Mouse (Mus musculus) liver, embryonic 16.5 days (tissue): Measurements from ENCODE around the gene Psen1. TPM values are rescaled to one million over a fixed set of nuclear protein-coding genes. Genes with fewer than 3 reads are reported as not detected.

Experiments used
- ATAC-seq: fragments of 200-750 bp; cut with Nextera tagmentation; 2 replicates; pipeline ENCODE4 v1.8.0; 2017; ENCODE audit warnings: low read depth, mild to moderate bottlenecking, moderate number of reproducible peaks, moderate library complexity
- H3K27ac ChIP-seq: fragments of 300-500 bp; sonication (generic); 2 replicates; pipeline ENCODE4 v1.5.1; 2014; ENCODE audit warnings: mild to moderate bottlenecking, low read length
- H3K27me3 ChIP-seq: fragments of 300-500 bp; sonication (generic); 2 replicates; pipeline ENCODE4 v1.6.1; 2014; ENCODE audit warnings: low read depth, low read length, mixed read lengths; ENCODE audit not compliant: control insufficient read depth, insufficient read depth
- H3K36me3 ChIP-seq: fragments of 300-500 bp; sonication (generic); 2 replicates; pipeline ENCODE4 v1.6.1; 2014; ENCODE audit warnings: mild to moderate bottlenecking; ENCODE audit not compliant: control insufficient read depth, insufficient read depth
- H3K4me1 ChIP-seq: fragments of 300-500 bp; sonication (generic); 2 replicates; pipeline ENCODE4 v1.6.1; 2014; ENCODE audit warnings: low read depth, low read length, mixed read lengths; ENCODE audit not compliant: control insufficient read depth
- H3K4me2 ChIP-seq: fragments of 300-500 bp; sonication (generic); 2 replicates; pipeline ENCODE4 v1.6.1; 2014; ENCODE audit warnings: low read depth, low read length, mixed read lengths
- H3K4me3 ChIP-seq: fragments of 300-500 bp; sonication (generic); 2 replicates; pipeline ENCODE4 v1.5.1; 2014; ENCODE audit warnings: low read depth, mild to moderate bottlenecking, low read length
- H3K9ac ChIP-seq: fragments of 300-500 bp; sonication (generic); 2 replicates; pipeline ENCODE4 v1.6.1; 2014; ENCODE audit warnings: low read depth, low read length
- H3K9me3 ChIP-seq: fragments of 300-500 bp; sonication (generic); replicated peaks from 2 replicates; pipeline ENCODE4 v1.6.1; 2016; ENCODE audit warnings: low read length; ENCODE audit not compliant: control insufficient read depth
- WGBS: fragments of 180-500 bp; shearing (Covaris S2); extraction: QIAGEN DNeasy Blood & Tissue Kit; methylation state at CpG from one replicate; pipeline ENCODE4 v1.1.7; 2014; ENCODE audit not compliant: insufficient replicate concordance; 5-methylcytosine and 5-hydroxymethylcytosine counted together
- polyA plus RNA-seq: library from polyadenylated mRNA; unstranded; fragments of >200 nt; fragmentation: Nextera tagmentation; extraction: Ambion mirVana; gene quantifications from 2 replicates; pipeline ENCODE4 v1.2.1, GENCODE M21; 2015

Psen1 gene
- polyA plus RNA-seq, 1 experiment from 2014 or later = 22.5 TPM

DNA sequence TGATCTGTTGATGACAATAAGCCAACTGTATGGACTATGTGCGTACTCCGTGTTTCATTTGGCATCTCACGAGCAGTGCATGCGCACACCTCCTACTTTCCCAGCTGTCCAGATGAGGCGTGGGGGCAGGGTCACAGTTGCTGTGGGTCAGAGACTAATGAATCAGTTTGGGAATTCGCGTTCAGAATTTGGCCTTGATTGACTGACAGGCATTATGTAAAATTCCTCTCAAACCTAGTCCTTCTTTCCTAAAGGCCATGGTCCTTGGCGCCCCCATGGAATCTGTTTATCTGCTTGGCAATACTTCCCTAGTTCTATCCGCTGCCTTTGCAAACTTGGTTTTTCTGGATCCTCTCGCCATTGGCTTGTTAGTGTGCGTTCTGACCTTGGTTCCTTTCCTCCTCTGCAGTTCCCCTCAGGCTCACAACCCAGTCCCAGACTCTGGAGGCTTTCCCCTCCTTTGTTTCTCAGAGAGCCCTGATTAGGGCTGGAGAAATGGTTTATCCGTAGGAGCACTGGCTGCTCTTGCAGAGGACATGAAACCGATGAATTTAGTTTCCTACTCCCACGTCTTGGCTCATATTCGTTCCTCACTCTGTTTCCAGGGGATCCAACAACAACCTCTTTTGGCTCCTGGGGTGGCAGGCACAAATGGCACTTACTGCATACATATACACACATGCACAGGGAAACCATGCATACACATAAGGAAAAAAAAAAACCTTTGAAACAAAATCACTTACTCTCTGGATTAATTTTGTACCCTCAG is 28.6 kb downstream of the Psen1 start:
- ATAC-seq = no peak
- WGBS = 84% methylated on average over 15 of the region's 15 CpGs
- peaks cover 7% of the 10 kb centered on the region for H3K36me3 ChIP-seq

GRCm38 (mm10) chr12:83719431-83719830 is 31.5 kb downstream of the Psen1 start:
- no peak overlapping the region for H3K4me2 ChIP-seq
- H3K4me3 ChIP-seq = no peak overlapping the region
- no peaks in the 10 kb centered on the region for H3K27me3 ChIP-seq
- peaks cover 12% of the 10 kb centered on the region for H3K36me3 ChIP-seq
- ATAC-seq = no peak
- no peaks in the 10 kb centered on the region for H3K4me1 ChIP-seq
- H3K9me3 ChIP-seq = no peaks in the 10 kb centered on the region
- H3K27ac ChIP-seq = no peak overlapping the region
- WGBS = 92% methylated on average over 1 of the region's 1 CpGs
- H3K9ac ChIP-seq = no peak overlapping the region

More for the DNA sequence above, 28.6 kb downstream of the Psen1 start:
- no peak overlapping the region for H3K27ac ChIP-seq
- H3K4me2 ChIP-seq = no peak overlapping the region
- H3K9ac ChIP-seq = no peak overlapping the region
- no peaks in the 10 kb centered on the region for H3K4me1 ChIP-seq
- no peaks in the 10 kb centered on the region for H3K27me3 ChIP-seq
- no peaks in the 10 kb centered on the region for H3K9me3 ChIP-seq
- H3K4me3 ChIP-seq = no peak overlapping the region

DNA sequence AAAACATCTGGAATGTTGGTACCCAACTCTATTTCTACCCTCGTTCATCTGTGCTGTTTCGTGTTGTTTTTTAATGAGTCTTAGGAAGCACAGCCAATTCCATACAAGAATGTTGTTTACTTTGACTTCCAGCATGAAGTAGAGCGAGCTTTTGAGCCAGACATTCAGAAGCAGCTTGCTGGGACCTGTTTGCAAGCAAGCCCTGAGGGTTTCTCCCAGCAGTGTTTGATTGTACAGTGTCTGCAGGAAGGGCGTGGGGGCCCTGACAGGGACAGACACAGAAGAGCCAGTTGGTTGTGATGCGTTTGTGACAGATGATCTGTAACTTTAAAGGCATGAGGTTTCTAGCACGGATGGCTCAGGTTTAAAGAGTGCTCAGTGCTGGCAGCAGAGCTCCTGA is 33.3 kb downstream of the Psen1 start:
- no peak overlapping the region for H3K4me3 ChIP-seq
- H3K27ac ChIP-seq = no peak overlapping the region
- H3K4me2 ChIP-seq = no peak overlapping the region
- peaks cover 19% of the 10 kb centered on the region for H3K36me3 ChIP-seq
- no peak overlapping the region for H3K9ac ChIP-seq
- no peaks in the 10 kb centered on the region for H3K27me3 ChIP-seq
- ATAC-seq = no peak
- WGBS = 68% methylated on average over 6 of the region's 6 CpGs
- H3K4me1 ChIP-seq = no peaks in the 10 kb centered on the region
- H3K9me3 ChIP-seq = no peaks in the 10 kb centered on the region

DNA sequence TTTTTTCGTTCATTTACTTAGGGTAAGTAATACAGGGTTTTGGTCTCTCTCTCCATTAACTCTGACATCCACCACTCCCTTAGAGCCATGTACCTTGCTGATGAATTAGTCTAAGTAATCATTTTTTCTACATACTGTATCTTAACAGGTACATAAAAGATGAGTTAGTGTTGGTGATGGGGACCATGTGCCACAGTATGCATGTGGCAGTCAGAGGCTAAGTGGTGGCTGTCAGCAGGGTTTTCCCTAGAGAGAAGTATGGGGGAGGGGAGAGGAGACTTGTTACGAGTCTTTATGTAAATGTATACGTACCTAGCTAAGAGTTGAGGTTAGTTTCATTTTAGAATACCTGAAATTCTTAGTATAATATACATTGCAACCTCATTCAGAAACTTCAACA is 35.1 kb downstream of the Psen1 start:
- WGBS = 85% methylated on average over 3 of the region's 3 CpGs
- no peaks in the 10 kb centered on the region for H3K4me1 ChIP-seq
- no peak overlapping the region for H3K4me3 ChIP-seq
- no peak for ATAC-seq
- H3K9me3 ChIP-seq = no peaks in the 10 kb centered on the region
- H3K27ac ChIP-seq = no peak overlapping the region
- H3K9ac ChIP-seq = no peak overlapping the region
- H3K36me3 ChIP-seq = peaks cover 15% of the 10 kb centered on the region
- H3K4me2 ChIP-seq = no peak overlapping the region
- no peaks in the 10 kb centered on the region for H3K27me3 ChIP-seq

DNA sequence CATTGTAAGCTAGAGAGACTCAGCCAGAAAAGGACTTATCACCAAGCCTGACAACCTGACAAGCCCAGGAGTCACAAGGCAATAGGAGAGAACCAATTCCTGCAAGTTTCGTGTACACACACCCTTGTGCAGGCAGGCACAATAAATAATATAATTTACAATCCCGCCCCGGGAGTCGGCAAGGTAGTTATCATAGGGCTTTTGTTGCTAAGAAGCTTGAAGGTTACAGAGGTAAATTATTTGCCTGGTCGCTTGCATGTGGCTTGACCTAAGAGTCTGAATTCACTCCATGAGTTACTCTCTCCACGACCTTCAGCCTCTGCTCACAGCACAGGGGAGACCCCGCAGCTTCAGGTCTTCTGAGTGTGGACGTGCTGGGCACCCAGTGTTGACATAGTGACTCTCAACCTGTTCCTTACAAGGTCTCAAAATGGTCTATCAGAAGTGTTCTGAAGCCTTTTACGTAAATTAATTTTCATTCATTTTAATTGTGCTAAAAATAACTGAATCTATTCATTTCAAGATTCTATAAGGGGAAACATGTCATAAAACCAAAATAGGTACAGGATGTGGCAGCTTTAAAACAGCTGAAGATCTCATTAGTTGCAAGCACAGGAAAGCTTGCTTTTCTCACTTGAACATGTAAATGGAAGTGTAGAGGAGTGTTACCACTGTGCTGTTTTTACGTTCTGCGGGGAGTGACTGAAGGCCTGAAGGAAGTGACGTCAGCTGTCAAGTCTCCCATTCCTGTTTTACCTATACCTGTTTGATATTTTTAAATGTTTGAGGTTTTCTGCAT is 38.8 kb downstream of the Psen1 start:
- Histone ChIP-seq H3K9me3 (no peaks in the 10 kb centered on the region), H3K9ac (no peak overlapping the region), H3K27me3 (no peaks in the 10 kb centered on the region), H3K36me3 (peaks cover 38% of the 10 kb centered on the region), H3K4me2 (no peak overlapping the region), H3K27ac (no peak overlapping the region), H3K4me3 (no peak overlapping the region), H3K4me1 (no peaks in the 10 kb centered on the region)
- WGBS = 86% methylated on average over 12 of the region's 12 CpGs
- no peak for ATAC-seq

DNA sequence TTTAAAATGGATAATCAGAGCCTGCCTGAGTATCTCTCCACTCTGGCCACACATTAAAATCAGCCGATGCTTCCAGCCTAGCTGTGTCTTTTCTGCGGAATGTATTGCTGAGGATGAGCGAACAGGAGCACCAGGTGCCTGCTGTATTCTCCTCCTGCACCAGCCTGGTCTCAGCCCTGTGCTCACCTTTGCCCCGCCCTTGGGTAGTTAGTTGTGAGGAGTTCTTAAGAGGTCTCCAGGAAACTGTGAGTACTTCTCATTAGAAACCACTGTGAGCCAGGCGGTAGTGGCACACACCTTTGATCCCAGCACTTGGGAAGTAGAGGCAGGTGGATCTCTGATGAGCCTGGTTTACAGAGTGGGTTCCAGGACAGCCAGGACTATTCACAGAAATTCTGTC is 44.3 kb downstream of the Psen1 start:
- ATAC-seq = no peak
- H3K9me3 ChIP-seq = no peaks in the 10 kb centered on the region
- H3K27me3 ChIP-seq = no peaks in the 10 kb centered on the region
- no peaks in the 10 kb centered on the region for H3K4me1 ChIP-seq
- H3K27ac ChIP-seq = no peak overlapping the region
- 83% methylated on average over 5 of the region's 5 CpGs for WGBS
- H3K4me2 ChIP-seq = no peak overlapping the region
- H3K36me3 ChIP-seq = peaks cover 44% of the 10 kb centered on the region
- no peak overlapping the region for H3K4me3 ChIP-seq
- H3K9ac ChIP-seq = no peak overlapping the region

DNA sequence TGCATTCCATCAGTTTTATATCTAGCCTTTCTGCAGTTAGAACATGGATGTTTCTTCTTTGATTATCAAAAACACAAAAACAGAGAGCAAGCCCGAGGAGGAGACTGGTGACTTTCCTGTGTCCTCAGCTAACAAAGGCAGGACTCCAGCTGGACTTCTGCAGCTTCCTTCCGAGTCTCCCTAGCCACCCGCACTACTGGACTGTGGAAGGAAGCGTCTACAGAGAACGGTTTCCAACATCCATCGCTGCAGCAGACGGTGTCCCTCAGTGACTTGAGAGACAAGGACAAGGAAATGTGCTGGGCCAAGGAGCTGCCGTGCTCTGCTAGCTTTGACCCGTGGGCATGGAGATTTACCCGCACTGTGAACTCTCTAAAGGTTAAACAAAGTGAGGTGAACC is 46.1 kb downstream of the Psen1 start:
- Histone ChIP-seq H3K4me1 (no peaks in the 10 kb centered on the region), H3K27me3 (no peaks in the 10 kb centered on the region), H3K9ac (no peak overlapping the region), H3K4me2 (no peak overlapping the region), H3K36me3 (peaks cover 36% of the 10 kb centered on the region), H3K9me3 (no peaks in the 10 kb centered on the region), H3K4me3 (no peak overlapping the region), H3K27ac (no peak overlapping the region)
- WGBS = 85% methylated on average over 10 of the region's 10 CpGs
- ATAC-seq = no peak

- H3K9ac ChIP-seq = no peak overlapping the region
- no peak overlapping the region for H3K27ac ChIP-seq
- H3K9me3 ChIP-seq = no peaks in the 10 kb centered on the region
- no peaks in the 10 kb centered on the region for H3K4me1 ChIP-seq
- H3K27me3 ChIP-seq = no peaks in the 10 kb centered on the region
- 65% methylated on average over 8 of the region's 8 CpGs for WGBS
- H3K4me2 ChIP-seq = no peak overlapping the region
- peaks cover 26% of the 10 kb centered on the region for H3K36me3 ChIP-seq
- H3K4me3 ChIP-seq = no peak overlapping the region
- no peak for ATAC-seq
These were observed 48.3 kb downstream of the Psen1 start for GRCm38 (mm10) chr12:83736236-83736635.

GRCm38 (mm10) chr12:83738651-83739050 is 50.7 kb downstream of the Psen1 start:
- no peak overlapping the region for H3K4me2 ChIP-seq
- no peaks in the 10 kb centered on the region for H3K9me3 ChIP-seq
- H3K9ac ChIP-seq = no peak overlapping the region
- no peaks in the 10 kb centered on the region for H3K27me3 ChIP-seq
- no peak overlapping the region for H3K4me3 ChIP-seq
- peaks cover 9% of the 10 kb centered on the region for H3K36me3 ChIP-seq
- ATAC-seq = no peak
- no peaks in the 10 kb centered on the region for H3K4me1 ChIP-seq
- no peak overlapping the region for H3K27ac ChIP-seq
- 89% methylated on average over 1 of the region's 1 CpGs for WGBS
